Mouse (Mus musculus): Measurements from ENCODE around the gene Med29. TPM values are rescaled to one million over a fixed set of nuclear protein-coding genes. Genes with fewer than 3 reads are reported as not detected.

The Med29 gene
- polyA plus RNA-seq, 1 experiment from 2014 or later, result 40.1 TPM

- Histone ChIP-seq H3K36me3 (ENCODE audit: control insufficient read depth, insufficient read depth, low read length) (peaks cover 17% of the 10 kb centered on the region; the same call in 1 of the 2 replicates), H3K4me2 (ENCODE audit: low read depth, low read length, severe bottlenecking) (no peak overlapping the region), H3K27ac (ENCODE audit: low read depth, low read length) (no peak overlapping the region), H3K4me3 (ENCODE audit: low read depth, low read length) (no peak overlapping the region), H3K27me3 (ENCODE audit: control insufficient read depth, insufficient read depth, low read length) (no peaks in the 10 kb centered on the region), H3K9me3 (ENCODE audit: control insufficient read depth, low read length) (no peaks in the 10 kb centered on the region), H3K9ac (ENCODE audit: low read length) (no peak overlapping the region), H3K4me1 (replicated peaks; ENCODE audit: control insufficient read depth, insufficient read depth, low read length) (peaks cover 7% of the 10 kb centered on the region)
- ATAC-seq (replicated peaks; ENCODE audit: low FRiP score) (peak; percentile 6; the same call in 1 of the 2 replicates), DNase-seq (ENCODE audit: low spot score) (no peak)
- WGBS, result 51% methylated on average over 7 of the region's 7 CpGs
Observed at GRCm38 (mm10) chr7:28358431-28358830, 34.1 kb downstream of the Med29 start.

- Histone ChIP-seq H3K9me3 (ENCODE audit: control insufficient read depth, low read length) (no peaks in the 10 kb centered on the region), H3K4me1 (replicated peaks; ENCODE audit: control insufficient read depth, insufficient read depth, low read length) (peaks cover 7% of the 10 kb centered on the region), H3K27me3 (ENCODE audit: control insufficient read depth, insufficient read depth, low read length) (no peaks in the 10 kb centered on the region), H3K4me3 (ENCODE audit: low read depth, low read length) (no peak overlapping the region), H3K4me2 (ENCODE audit: low read depth, low read length, severe bottlenecking) (no peak overlapping the region), H3K36me3 (ENCODE audit: control insufficient read depth, insufficient read depth, low read length) (peaks cover 21% of the 10 kb centered on the region), H3K9ac (ENCODE audit: low read length) (peak overlapping the region; percentile 0; the same call in 1 of the 2 replicates), H3K27ac (ENCODE audit: low read depth, low read length) (peak overlapping the region; percentile 1; the same call in 1 of the 2 replicates)
- ATAC-seq (replicated peaks; ENCODE audit: low FRiP score), result peak; percentile 36
- no peak for DNase-seq (ENCODE audit: low spot score)
- 0% methylated on average over 5 of the region's 5 CpGs for WGBS
Observed at GRCm38 (mm10) chr7:28357984-28358383, 34.5 kb downstream of the Med29 start.

GRCm38 (mm10) chr7:28356981-28357380 is 35.5 kb downstream of the Med29 start:
- Histone ChIP-seq H3K9me3 (ENCODE audit: control insufficient read depth, low read length) (no peaks in the 10 kb centered on the region), H3K4me1 (replicated peaks; ENCODE audit: control insufficient read depth, insufficient read depth, low read length) (peaks cover 7% of the 10 kb centered on the region), H3K27me3 (ENCODE audit: control insufficient read depth, insufficient read depth, low read length) (no peaks in the 10 kb centered on the region), H3K4me2 (ENCODE audit: low read depth, low read length, severe bottlenecking) (0 out of 2 replicates have a peak overlapping the region, but pooled peaks have one; percentile 8), H3K4me3 (ENCODE audit: low read depth, low read length) (no peak overlapping the region), H3K36me3 (ENCODE audit: control insufficient read depth, insufficient read depth, low read length) (peaks cover 23% of the 10 kb centered on the region), H3K9ac (ENCODE audit: low read length) (no peak overlapping the region), H3K27ac (ENCODE audit: low read depth, low read length) (peak overlapping the region; percentile 1; the same call in 1 of the 2 replicates)
- ATAC-seq (replicated peaks; ENCODE audit: low FRiP score), result no peak
- 6% methylated on average over 5 of the region's 5 CpGs for WGBS
- peak; percentile 74 for DNase-seq (ENCODE audit: low spot score)

GRCm38 (mm10) chr7:28355221-28355620 is 37.3 kb downstream of the Med29 start:
- H3K4me3 ChIP-seq (ENCODE audit: low read depth, low read length), result no peak overlapping the region
- no peaks in the 10 kb centered on the region for H3K27me3 ChIP-seq (ENCODE audit: control insufficient read depth, insufficient read depth, low read length)
- peaks cover 13% of the 10 kb centered on the region for H3K4me1 ChIP-seq (replicated peaks; ENCODE audit: control insufficient read depth, insufficient read depth, low read length)
- H3K9me3 ChIP-seq (ENCODE audit: control insufficient read depth, low read length), result no peaks in the 10 kb centered on the region
- H3K9ac ChIP-seq (ENCODE audit: low read length), result no peak overlapping the region
- ATAC-seq (replicated peaks; ENCODE audit: low FRiP score), result no peak
- 93% methylated on average over 3 of the region's 3 CpGs for WGBS
- no peak overlapping the region for H3K27ac ChIP-seq (ENCODE audit: low read depth, low read length)
- peaks cover 10% of the 10 kb centered on the region for H3K36me3 ChIP-seq (ENCODE audit: control insufficient read depth, insufficient read depth, low read length)
- no peak overlapping the region for H3K4me2 ChIP-seq (ENCODE audit: low read depth, low read length, severe bottlenecking)
- no peak for DNase-seq (ENCODE audit: low spot score)

- Histone ChIP-seq H3K4me2 (ENCODE audit: low read depth, low read length, severe bottlenecking) (no peak overlapping the region), H3K4me3 (ENCODE audit: low read depth, low read length) (no peak overlapping the region), H3K9me3 (ENCODE audit: control insufficient read depth, low read length) (no peaks in the 10 kb centered on the region), H3K9ac (ENCODE audit: low read length) (no peak overlapping the region), H3K27ac (ENCODE audit: low read depth, low read length) (no peak overlapping the region), H3K36me3 (ENCODE audit: control insufficient read depth, insufficient read depth, low read length) (peaks cover 9% of the 10 kb centered on the region), H3K27me3 (ENCODE audit: control insufficient read depth, insufficient read depth, low read length) (no peaks in the 10 kb centered on the region), H3K4me1 (replicated peaks; ENCODE audit: control insufficient read depth, insufficient read depth, low read length) (peaks cover 17% of the 10 kb centered on the region)
- no peak for ATAC-seq (replicated peaks; ENCODE audit: low FRiP score)
- WGBS, result 93% methylated on average over 3 of the region's 3 CpGs
- no peak for DNase-seq (ENCODE audit: low spot score)
Observed at GRCm38 (mm10) chr7:28354596-28354995, 37.9 kb downstream of the Med29 start.

- DNase-seq (ENCODE audit: low spot score) (no peak), ATAC-seq (replicated peaks; ENCODE audit: low FRiP score) (no peak)
- H3K27ac ChIP-seq (ENCODE audit: low read depth, low read length), result no peak overlapping the region
- H3K4me3 ChIP-seq (ENCODE audit: low read depth, low read length), result no peak overlapping the region
- peaks cover 17% of the 10 kb centered on the region for H3K4me1 ChIP-seq (replicated peaks; ENCODE audit: control insufficient read depth, insufficient read depth, low read length)
- no peak overlapping the region for H3K9ac ChIP-seq (ENCODE audit: low read length)
- peaks cover 9% of the 10 kb centered on the region for H3K36me3 ChIP-seq (ENCODE audit: control insufficient read depth, insufficient read depth, low read length)
- H3K4me2 ChIP-seq (ENCODE audit: low read depth, low read length, severe bottlenecking), result no peak overlapping the region
- no peaks in the 10 kb centered on the region for H3K27me3 ChIP-seq (ENCODE audit: control insufficient read depth, insufficient read depth, low read length)
- no peaks in the 10 kb centered on the region for H3K9me3 ChIP-seq (ENCODE audit: control insufficient read depth, low read length)
- WGBS, result 94% methylated on average over 3 of the region's 3 CpGs
Observed at GRCm38 (mm10) chr7:28354113-28354581, 38.4 kb downstream of the Med29 start.

GRCm38 (mm10) chr7:28353267-28353666 is 39.2 kb downstream of the Med29 start:
- Histone ChIP-seq H3K27ac (ENCODE audit: low read depth, low read length) (no peak overlapping the region), H3K4me1 (replicated peaks; ENCODE audit: control insufficient read depth, insufficient read depth, low read length) (peaks cover 17% of the 10 kb centered on the region), H3K9ac (ENCODE audit: low read length) (no peak overlapping the region), H3K9me3 (ENCODE audit: control insufficient read depth, low read length) (no peaks in the 10 kb centered on the region), H3K4me3 (ENCODE audit: low read depth, low read length) (no peak overlapping the region; the same call in 1 of the 2 replicates), H3K27me3 (ENCODE audit: control insufficient read depth, insufficient read depth, low read length) (no peaks in the 10 kb centered on the region), H3K4me2 (ENCODE audit: low read depth, low read length, severe bottlenecking) (no peak overlapping the region), H3K36me3 (ENCODE audit: control insufficient read depth, insufficient read depth, low read length) (peaks cover 9% of the 10 kb centered on the region)
- ATAC-seq (replicated peaks; ENCODE audit: low FRiP score), result no peak
- DNase-seq (ENCODE audit: low spot score), result no peak
- WGBS, result 94% methylated on average over 2 of the region's 2 CpGs

GRCm38 (mm10) chr7:28351676-28352191 is 40.8 kb downstream of the Med29 start:
- Histone ChIP-seq H3K4me1 (replicated peaks; ENCODE audit: control insufficient read depth, insufficient read depth, low read length) (peaks cover 9% of the 10 kb centered on the region), H3K27ac (ENCODE audit: low read depth, low read length) (no peak overlapping the region), H3K4me3 (ENCODE audit: low read depth, low read length) (peak overlapping the region; percentile 93), H3K9ac (ENCODE audit: low read length) (peak overlapping the region; percentile 85), H3K9me3 (ENCODE audit: control insufficient read depth, low read length) (no peaks in the 10 kb centered on the region), H3K4me2 (ENCODE audit: low read depth, low read length, severe bottlenecking) (peak overlapping the region; percentile 70), H3K27me3 (ENCODE audit: control insufficient read depth, insufficient read depth, low read length) (no peaks in the 10 kb centered on the region), H3K36me3 (ENCODE audit: control insufficient read depth, insufficient read depth, low read length) (peaks cover 9% of the 10 kb centered on the region)
- WGBS, result 43% methylated on average over 4 of the region's 4 CpGs
- DNase-seq (ENCODE audit: low spot score), result no peak
- no peak for ATAC-seq (replicated peaks; ENCODE audit: low FRiP score)
